Mouse (Mus musculus): ENCODE measurements around the gene Unc45b.
A peak's percentile ranks its signal among the peaks of the same experiment; 100 is the strongest.
"Not testable (repeated sequence)": the region's sequence is repeated elsewhere in the genome, so short reads cannot be mapped to it uniquely, and the experiment has no call there.

Unc45b gene

GRCm38 (mm10) chr11:82899720-82900119, 10.6 kb upstream of the Unc45b start:
- no peak for DNase-seq

GRCm38 (mm10) chr11:82901606-82902310, 8.6 kb upstream of the Unc45b start:
- no peak for DNase-seq

- no peak for DNase-seq
These were observed 5.4 kb upstream of the Unc45b start for GRCm38 (mm10) chr11:82904952-82905351.

GRCm38 (mm10) chr11:82905816-82906215, 4.5 kb upstream of the Unc45b start:
- DNase-seq = no peak

- DNase-seq = peak; percentile 95
These were observed 2.4 kb upstream of the Unc45b start, which contains the start of gene Nle1 for GRCm38 (mm10) chr11:82907651-82908607. Gene Nle1, minus strand, starts transcription at chr11:82908411.

- no peak for DNase-seq
These were observed 1.8 kb upstream of the Unc45b start for GRCm38 (mm10) chr11:82908608-82908989.

GRCm38 (mm10) chr11:82910679-82911389, 484 bp downstream of the Unc45b start:
- no peak for DNase-seq

- peak; percentile 77 for DNase-seq
These were observed 4.5 kb downstream of the Unc45b start for GRCm38 (mm10) chr11:82914711-82915352.

GRCm38 (mm10) chr11:82920768-82921167, 10.4 kb downstream of the Unc45b start:
- DNase-seq = no peak

- no peak for DNase-seq
These were observed 11.3 kb downstream of the Unc45b start for GRCm38 (mm10) chr11:82921691-82922090.

- not testable (repeated sequence) for DNase-seq
These were observed 13.6 kb downstream of the Unc45b start for GRCm38 (mm10) chr11:82923910-82924309.

- DNase-seq = no peak
These were observed 18.7 kb downstream of the Unc45b start for GRCm38 (mm10) chr11:82928897-82929632.

- DNase-seq = no peak
These were observed 19.2 kb downstream of the Unc45b start for GRCm38 (mm10) chr11:82929633-82929950.

- peak; percentile 43 for DNase-seq
These were observed 20.1 kb downstream of the Unc45b start for GRCm38 (mm10) chr11:82930391-82930955.

GRCm38 (mm10) chr11:82931161-82931560, 20.8 kb downstream of the Unc45b start:
- DNase-seq = not testable (repeated sequence)

GRCm38 (mm10) chr11:82931671-82932450, 21.5 kb downstream of the Unc45b start:
- peak; percentile 45 for DNase-seq

- DNase-seq = no peak
These were observed 22.8 kb downstream of the Unc45b start for GRCm38 (mm10) chr11:82933186-82933585.

- DNase-seq = no peak
These were observed 33.0 kb downstream of the Unc45b start for GRCm38 (mm10) chr11:82943336-82943735.

GRCm38 (mm10) chr11:82945636-82946035, 35.3 kb downstream of the Unc45b start:
- no peak for DNase-seq

- no peak for DNase-seq
These were observed 37.1 kb downstream of the Unc45b start for GRCm38 (mm10) chr11:82947457-82947856.

GRCm38 (mm10) chr11:82949036-82949435, 38.7 kb downstream of the Unc45b start:
- peak; percentile 44 for DNase-seq
